Mouse (Mus musculus) embryonic stem cell, embryonic (primary cell): Measurements from ENCODE around the gene Plxnd1.

ENCODE experiments used
- CTCF ChIA-PET, 4 experiments: fragments of 300-600 bp in 2 of 4; fragments of 350-600 bp in 2 of 4; sonication (Branson Sonifier 250); formaldehyde crosslinking; loops; one replicate each; lab custom pipeline; 2022; ENCODE audit warnings: inconsistent platforms in 2 of 4; lab: Charles Lee
- POLR2A ChIA-PET, 4 experiments: fragments of 300-600 bp in 2 of 4; fragments of 350-600 bp in 2 of 4; sonication (Branson Sonifier 250); formaldehyde crosslinking; loops; one replicate each; lab custom pipeline; 2022; ENCODE audit warnings: antibody characterized with exemption in 4 of 4, inconsistent platforms in 1 of 4; lab: Charles Lee

Plxnd1 gene

GRCm38 (mm10) chr6:115905568-115905967 lies 89.2 kb downstream of the Plxnd1 start:
- CTCF ChIA-PET: no interaction called here

More at GRCm38 (mm10) chr6:115905568-115905967, 89.2 kb downstream of the Plxnd1 start:
- POLR2A ChIA-PET: interaction anchor here in 2 of 4 experiments (0.9 to 1.3 kb wide), 3 partner anchors 10 to 19 kb away, joined by 3 read pairs; no protein-coding TSS in a partner anchor
